Mouse (Mus musculus): ENCODE measurements around the gene Olfr111. TPM values are rescaled to one million over a fixed set of nuclear protein-coding genes. Genes with fewer than 3 reads are reported as not detected.
"Not testable (repeated sequence)": the region's sequence is repeated elsewhere in the genome, so short reads cannot be mapped to it uniquely, and the experiment has no call there.

Gene Olfr111
- not detected for total RNA-seq (2021)

GRCm38 (mm10) chr17:37507730-37508129 lies at the start of gene Olfr111:
Gene Olfr111 (plus strand): TSS chr17:37508030.
- intact Hi-C loops (cut with DNase I), result no loop called here
- no peak for DNase-seq

- DNase-seq, result no peak
- intact Hi-C loops (cut with DNase I), result no loop called here
Observed at GRCm38 (mm10) chr17:37458616-37459015, 49.2 kb upstream of the Olfr111 start, which contains the start of gene Olfr109. Gene Olfr109 (plus strand): TSS chr17:37458916.

GRCm38 (mm10) chr17:37483452-37483851 lies 24.4 kb upstream of the Olfr111 start, which contains the start of gene H2-M2:
Gene H2-M2 (minus strand): TSS chr17:37483552.
- intact Hi-C loops (cut with DNase I), result no loop called here
- DNase-seq, result no peak

- intact Hi-C loops (cut with DNase I), result no loop called here
Observed at GRCm38 (mm10) chr17:37491930-37492518, 15.8 kb upstream of the Olfr111 start, which contains the start of gene Olfr110. Gene Olfr110 (plus strand): TSS chr17:37492468.

GRCm38 (mm10) chr17:37524612-37525011 lies 16.8 kb downstream of the Olfr111 start:
- intact Hi-C loops (cut with DNase I); DNase-seq: not testable (repeated sequence)

More at GRCm38 (mm10) chr17:37491930-37492518, 15.8 kb upstream of the Olfr111 start, which contains the start of gene Olfr110:
- DNase-seq, result no peak

- intact Hi-C loops (cut with DNase I); DNase-seq: not testable (repeated sequence)
Observed at GRCm38 (mm10) chr17:37525427-37525826, 17.6 kb downstream of the Olfr111 start.

GRCm38 (mm10) chr17:37535173-37535572 lies 27.3 kb downstream of the Olfr111 start:
- DNase-seq, result no peak
- intact Hi-C loops (cut with DNase I), result no loop called here

- DNase-seq; intact Hi-C loops (cut with DNase I): not testable (repeated sequence)
Observed at GRCm38 (mm10) chr17:37538416-37538815, 30.6 kb downstream of the Olfr111 start.

GRCm38 (mm10) chr17:37541454-37542119 lies 33.8 kb downstream of the Olfr111 start:
- intact Hi-C loops (cut with DNase I), result no loop called here
- DNase-seq, result no peak

- intact Hi-C loops (cut with DNase I), result no loop called here
- DNase-seq, result no peak
Observed at GRCm38 (mm10) chr17:37543800-37544435, 36.1 kb downstream of the Olfr111 start.

GRCm38 (mm10) chr17:37558913-37559615 lies 51.2 kb downstream of the Olfr111 start:
- DNase-seq, result no peak
- intact Hi-C loops (cut with DNase I), result loop anchor here (1.0 kb wide), 1 partner anchor 8 kb away; no protein-coding TSS in a partner anchor

GRCm38 (mm10) chr17:37569351-37569750 lies 61.5 kb downstream of the Olfr111 start, which contains the start of gene Olfr112:
Gene Olfr112 (minus strand): TSS chr17:37569451.
- intact Hi-C loops (cut with DNase I), result no loop called here
- DNase-seq, result no peak

- DNase-seq, result no peak
- intact Hi-C loops (cut with DNase I), result no loop called here
Observed at GRCm38 (mm10) chr17:37577563-37577962, 69.7 kb downstream of the Olfr111 start, which contains the start of gene Olfr113. Gene Olfr113 (minus strand): TSS chr17:37577663.

Other genes starting within 250 kb of the Olfr111 start
- gene Olfr98, start 244.3 kb upstream of the Olfr111 start, total RNA-seq (2021), result not detected
- 1 to 10 TPM; 2.8 to 3.7 TPM for gene H2-M3, start 237.8 kb upstream of the Olfr111 start, total RNA-seq (2021)
- not detected for gene Olfr99, start 224.6 kb upstream of the Olfr111 start, total RNA-seq (2021)
- gene Olfr101, start 203.7 kb upstream of the Olfr111 start, total RNA-seq (2021), result not detected
- not detected for gene Olfr102, start 191.0 kb upstream of the Olfr111 start, total RNA-seq (2021)
- not detected for gene Olfr103, start 168.3 kb upstream of the Olfr111 start, total RNA-seq (2021)
- not detected for gene Olfr104-ps, start 148.4 kb upstream of the Olfr111 start, total RNA-seq (2021)
- not detected for gene Olfr105-ps, start 129.0 kb upstream of the Olfr111 start, total RNA-seq (2021)
- not detected for gene Olfr106-ps, start 117.6 kb upstream of the Olfr111 start, total RNA-seq (2021)
- gene Olfr107, start 108.8 kb upstream of the Olfr111 start, total RNA-seq (2021), result not detected
- not detected for gene Olfr108, start 62.5 kb upstream of the Olfr111 start, total RNA-seq (2021)
- gene Olfr109, start 49.1 kb upstream of the Olfr111 start, total RNA-seq (2021), result not detected
- not detected for gene H2-M2, start 24.5 kb upstream of the Olfr111 start, total RNA-seq (2021)
- not detected for gene Olfr110, start 15.6 kb upstream of the Olfr111 start, total RNA-seq (2021)
- gene Olfr112, start 61.4 kb downstream of the Olfr111 start, total RNA-seq (2021), result not detected
- not detected for gene Olfr113, start 69.6 kb downstream of the Olfr111 start, total RNA-seq (2021)
- gene Olfr114, start 84.7 kb downstream of the Olfr111 start, total RNA-seq (2021), result not detected
- gene Olfr115, start 119.1 kb downstream of the Olfr111 start, total RNA-seq (2021), result not detected
- not detected for gene Olfr116, start 119.2 kb downstream of the Olfr111 start, total RNA-seq (2021)
- gene Olfr117, start 155.8 kb downstream of the Olfr111 start, total RNA-seq (2021), result not detected
- gene Olfr118, start 159.0 kb downstream of the Olfr111 start, total RNA-seq (2021), result not detected
- gene Olfr119, start 188.5 kb downstream of the Olfr111 start, total RNA-seq (2021), result not detected
- gene Olfr120, start 213.8 kb downstream of the Olfr111 start, total RNA-seq (2021), result not detected
- not detected for gene Olfr121, start 240.8 kb downstream of the Olfr111 start, total RNA-seq (2021)